Mouse (Mus musculus): ENCODE measurements around the gene Wbp2.
"Not testable (repeated sequence)": the region's sequence is repeated elsewhere in the genome, so short reads cannot be mapped to it uniquely, and the experiment has no call there.

Gene Wbp2

GRCm38 (mm10) chr11:116086258-116087193 lies at the start of gene Wbp2:
Gene Wbp2 (minus strand): TSS chr11:116086995.
- peak; percentile 97 to 98 for DNase-seq (ENCODE audit: low spot score in 2 of 2)

- no peak for DNase-seq (ENCODE audit: low spot score in 2 of 2)
Measured at GRCm38 (mm10) chr11:116134171-116134570, 47.4 kb upstream of the Wbp2 start.

- no peak for DNase-seq (ENCODE audit: low spot score in 2 of 2)
Measured at GRCm38 (mm10) chr11:116133497-116133896, 46.7 kb upstream of the Wbp2 start.

DNA sequence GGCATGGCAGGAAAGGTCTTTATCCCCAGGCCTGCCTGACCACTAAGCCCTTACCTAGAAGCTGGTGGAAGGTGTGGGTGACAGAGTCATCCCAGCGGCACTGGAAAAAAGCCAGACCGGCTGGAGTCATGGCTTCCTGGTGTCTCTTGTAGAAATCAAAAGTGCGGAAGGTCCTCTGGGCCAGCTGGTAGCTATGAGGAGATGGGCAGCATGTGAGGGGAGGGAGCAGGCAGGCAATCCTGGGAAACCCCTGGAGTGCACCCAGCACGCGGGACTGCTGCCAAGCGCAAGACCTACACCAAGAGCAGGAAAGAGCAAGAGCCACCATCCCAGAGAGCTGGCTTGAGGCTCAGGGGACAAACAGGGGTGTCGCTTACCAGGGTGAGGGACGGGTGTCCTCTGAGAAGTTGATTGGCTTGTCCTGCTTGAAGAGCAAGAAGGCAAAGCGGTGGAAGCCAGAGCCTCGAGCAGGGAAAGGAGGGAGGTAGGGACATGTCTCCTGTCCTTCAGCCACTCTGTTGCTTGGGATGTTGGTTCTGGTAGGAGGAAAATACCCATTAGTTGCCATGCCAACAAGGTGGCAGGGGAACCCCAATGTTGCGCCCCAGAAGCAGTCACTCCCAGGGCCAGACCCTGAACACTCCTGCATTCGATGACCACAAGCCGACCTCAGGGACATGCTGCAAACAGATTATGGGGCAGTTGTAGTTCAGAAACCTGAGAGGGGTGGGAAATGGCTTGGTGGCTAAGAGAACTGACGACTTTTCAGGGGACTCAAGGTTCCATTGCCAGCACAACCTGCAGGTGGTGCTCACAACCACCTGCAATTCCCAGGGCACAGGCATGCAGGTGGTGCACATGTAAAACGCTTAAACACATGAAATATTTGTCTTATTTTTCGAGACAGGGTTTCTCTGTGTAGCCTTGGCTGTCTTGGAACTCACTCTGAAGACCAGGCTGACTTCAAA lies 45.9 kb upstream of the Wbp2 start:
- no peak for DNase-seq (ENCODE audit: low spot score in 2 of 2)

DNA sequence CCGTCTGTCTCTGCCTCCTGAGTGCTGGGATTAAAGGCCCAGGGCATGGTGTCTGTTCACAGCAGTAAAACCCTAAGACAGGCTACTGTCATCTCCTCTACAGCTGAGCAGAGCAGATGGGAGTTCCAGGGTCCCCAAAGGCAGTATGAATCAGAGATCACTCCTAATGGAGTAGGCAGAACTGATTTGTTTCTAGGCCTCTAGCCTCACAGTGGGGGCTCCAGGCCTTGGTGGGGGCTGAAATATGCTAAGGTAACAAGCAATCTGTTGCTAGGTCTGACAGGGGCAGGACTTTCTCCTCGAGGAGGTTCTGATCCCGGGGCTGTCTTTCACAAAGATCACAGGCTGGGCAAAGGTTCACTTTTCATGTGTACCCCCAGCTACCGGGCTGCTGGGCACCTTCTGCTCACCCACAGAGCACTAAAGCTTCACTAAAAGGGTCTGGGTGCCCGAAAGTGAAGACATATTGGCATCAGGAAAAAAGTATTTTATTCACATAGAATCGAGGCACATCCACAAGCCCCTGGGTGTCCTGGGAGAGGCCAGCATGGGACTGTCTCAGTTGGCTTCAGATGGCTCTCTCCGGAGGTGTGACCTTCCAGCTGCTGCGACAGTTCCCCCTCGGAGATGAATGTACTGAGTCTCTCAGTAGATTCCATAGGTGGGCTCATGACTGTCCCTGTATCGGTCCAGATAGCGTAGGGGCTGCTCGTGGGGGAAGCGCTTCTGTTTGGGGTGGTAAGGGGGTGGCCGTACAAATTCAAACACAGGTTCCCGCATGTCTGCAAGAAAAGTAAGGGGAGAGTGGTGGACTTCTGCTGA lies 44.8 kb upstream of the Wbp2 start:
- DNase-seq (ENCODE audit: low spot score in 2 of 2) = no peak

DNA sequence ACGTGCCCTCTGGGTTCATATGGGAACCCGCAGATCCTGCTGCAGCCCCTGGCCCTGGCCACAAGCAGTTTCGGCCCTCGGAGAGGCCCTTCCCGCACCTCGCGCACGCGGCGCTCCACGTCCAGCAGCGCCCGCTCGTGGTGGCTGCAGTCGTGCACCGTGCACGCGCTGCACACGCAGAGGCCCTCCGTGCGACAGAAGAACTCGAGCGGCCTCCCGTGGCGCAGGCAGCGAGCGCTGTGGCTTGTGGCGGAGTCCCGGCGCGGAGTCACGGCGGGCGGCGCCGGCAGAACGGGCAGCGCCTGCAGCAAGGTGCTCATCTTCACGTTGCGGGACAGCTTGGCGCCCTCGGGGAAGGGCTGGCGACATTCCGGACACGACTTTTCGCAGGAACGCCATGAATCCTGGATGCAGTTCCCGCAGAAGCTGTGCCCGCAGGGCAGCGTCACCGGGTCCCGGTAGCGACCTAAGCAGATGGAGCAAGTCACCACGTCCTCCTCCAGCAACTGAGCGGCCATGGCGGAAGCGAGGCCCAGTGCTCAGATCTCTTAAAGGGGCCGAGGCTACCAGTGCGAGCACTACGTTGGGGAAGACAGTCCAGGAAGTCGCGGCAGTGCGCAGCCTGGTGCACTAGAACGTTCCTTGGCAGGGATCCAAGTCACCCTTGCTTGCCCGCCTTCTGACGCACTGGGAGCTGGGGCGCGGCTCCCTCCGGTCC lies 43.9 kb upstream of the Wbp2 start, which contains the start of gene Trim65:
Gene Trim65 (minus strand): TSS at position 641 of the 718 bp plus-strand sequence.
- peak; percentile 85 to 88 for DNase-seq (ENCODE audit: low spot score in 2 of 2)

GRCm38 (mm10) chr11:116129993-116130487 lies 43.2 kb upstream of the Wbp2 start:
- no peak for DNase-seq (ENCODE audit: low spot score in 2 of 2)

DNA sequence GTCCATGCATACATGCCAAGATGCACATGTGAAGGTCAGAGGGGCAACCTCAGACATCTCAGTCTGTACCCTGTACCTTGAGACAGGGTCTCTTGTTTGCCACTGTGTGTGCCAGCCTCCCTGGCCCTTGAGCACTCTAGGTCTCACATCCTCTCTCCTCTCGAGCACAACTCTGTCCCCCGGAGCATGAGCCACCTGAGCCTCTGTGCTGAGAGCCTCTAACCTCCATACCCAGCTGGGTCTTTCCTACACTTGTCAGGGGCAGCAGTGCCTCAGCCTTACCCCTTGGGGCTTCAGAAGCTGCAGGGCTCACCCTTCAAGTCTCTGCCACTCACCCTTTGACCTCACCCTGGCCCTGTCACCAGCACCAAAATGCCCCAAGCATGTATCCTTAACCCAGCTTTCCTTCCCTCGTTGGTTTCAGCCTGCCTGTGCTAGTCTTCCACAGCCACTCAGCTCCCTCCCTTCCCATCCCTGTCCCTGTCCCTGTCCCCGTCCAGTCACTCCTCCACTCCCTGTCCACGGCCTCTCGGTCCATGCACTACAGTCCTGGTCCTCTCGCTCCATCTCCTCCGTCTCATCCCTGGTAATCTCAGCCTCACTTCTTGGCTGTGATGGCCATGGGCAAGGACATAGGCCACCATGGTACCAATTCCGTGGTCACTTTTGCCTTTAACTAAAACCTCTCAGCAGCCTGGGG lies 42.4 kb upstream of the Wbp2 start:
- DNase-seq (ENCODE audit: low spot score in 2 of 2) = no peak

DNA sequence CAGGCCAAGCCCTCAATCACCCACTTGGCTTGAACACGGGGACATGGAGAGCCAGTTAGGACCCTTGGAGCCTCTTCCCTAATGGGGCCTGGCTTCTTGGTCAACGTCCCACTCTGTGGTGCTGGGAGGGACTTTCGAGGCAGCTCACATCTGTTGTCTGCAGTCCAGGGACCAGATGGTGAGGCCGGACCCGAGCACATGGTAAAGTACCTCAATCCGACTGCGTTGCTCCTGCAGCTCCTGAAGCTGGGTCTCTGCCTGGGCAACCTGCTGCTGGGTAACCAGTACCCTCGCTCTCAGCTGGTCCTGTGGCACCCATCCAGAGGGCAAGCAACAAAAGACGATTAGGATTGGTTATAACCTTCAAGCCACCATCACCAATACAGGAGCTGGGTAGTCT lies 41.2 kb upstream of the Wbp2 start:
- no peak for DNase-seq (ENCODE audit: low spot score in 2 of 2)

DNA sequence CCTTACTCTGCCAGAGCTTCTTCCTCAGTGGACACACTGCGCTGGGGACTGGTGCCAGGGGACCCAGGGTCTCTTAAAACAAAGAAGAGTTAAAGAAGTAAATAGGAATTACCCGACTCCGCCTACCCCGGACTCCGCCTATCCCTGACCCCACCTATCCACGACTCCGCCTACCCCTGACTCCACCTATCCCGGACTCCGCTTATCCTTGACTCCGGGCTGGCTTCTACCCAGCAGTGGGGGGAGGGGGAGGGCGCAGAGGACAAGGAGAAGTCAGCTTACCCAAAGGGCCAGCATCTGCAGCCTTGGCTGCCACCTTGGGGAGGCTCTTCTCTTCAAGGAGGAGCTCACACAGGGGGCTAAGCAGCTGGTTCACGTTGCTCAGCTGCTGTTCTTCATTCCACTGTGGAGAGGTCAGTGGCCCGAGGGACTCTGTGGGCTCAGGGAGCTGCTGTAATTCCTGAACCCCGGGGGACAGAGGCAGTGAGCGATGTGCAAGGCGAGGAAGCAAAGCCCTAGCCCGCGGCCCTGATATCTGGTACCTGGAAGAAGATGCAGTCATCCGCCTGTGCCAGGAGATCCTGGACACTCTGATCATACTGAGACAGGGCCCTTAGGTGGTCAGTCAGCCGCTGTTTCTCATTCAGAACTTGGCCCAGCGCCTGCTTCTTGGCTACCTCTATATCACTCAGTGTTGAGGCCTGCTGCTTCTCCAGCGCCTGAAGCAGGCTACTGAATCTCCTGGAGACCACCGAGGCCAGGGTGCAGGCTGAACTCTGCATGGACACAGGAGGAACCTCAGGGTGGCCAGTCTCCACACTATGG lies 40.6 kb upstream of the Wbp2 start, which contains the start of gene Trim47:
Gene Trim47 (minus strand): TSS at position 55 of the 825 bp plus-strand sequence.
- no peak for DNase-seq (ENCODE audit: low spot score in 2 of 2)

GRCm38 (mm10) chr11:116126261-116126660 lies 39.5 kb upstream of the Wbp2 start:
- no peak for DNase-seq (ENCODE audit: low spot score in 2 of 2)

DNA sequence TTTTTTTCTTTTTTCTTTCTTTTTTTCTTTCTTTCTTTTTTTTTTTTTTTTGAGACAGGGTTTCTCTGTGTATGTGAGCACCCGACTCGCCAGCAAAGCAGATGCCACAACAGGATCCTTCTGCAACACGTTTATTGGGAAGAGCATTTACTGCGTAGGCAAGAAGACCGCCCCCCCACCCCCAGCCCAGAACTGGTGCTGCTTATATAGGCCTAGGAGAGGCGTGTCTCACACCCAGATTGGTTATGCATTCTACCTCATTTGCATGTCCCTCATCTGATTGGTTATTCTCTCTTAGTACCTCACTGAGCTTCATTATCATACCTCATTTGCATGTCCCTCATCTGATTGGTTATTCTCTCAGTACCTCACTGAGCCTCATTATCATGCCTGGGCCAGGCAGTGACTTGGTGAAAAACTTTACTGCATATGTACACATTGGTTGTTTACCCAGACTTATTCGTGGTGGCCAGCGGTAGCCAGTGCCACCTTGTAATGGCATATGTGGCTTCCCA lies 35.0 kb upstream of the Wbp2 start:
- DNase-seq (ENCODE audit: low spot score in 2 of 2) = not testable (repeated sequence)

DNA sequence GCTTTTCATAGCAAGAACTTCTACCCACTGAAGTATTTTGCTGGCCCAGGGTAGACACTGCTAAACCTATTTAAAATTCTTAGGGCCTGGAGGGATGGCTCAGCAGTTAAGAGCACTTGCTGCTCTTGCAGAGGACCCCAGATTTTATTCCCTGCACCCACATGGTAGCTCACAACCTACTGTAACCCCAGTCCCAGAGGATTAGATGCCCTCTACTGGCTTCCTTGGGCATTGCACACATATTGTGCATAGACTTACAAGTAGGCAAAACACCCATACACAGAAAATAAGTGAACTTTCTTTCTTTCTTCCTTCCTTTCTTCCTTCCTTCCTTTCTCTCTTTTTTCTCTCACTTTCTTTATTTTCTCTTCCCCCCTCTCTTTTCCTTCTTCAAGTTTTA lies 31.0 kb upstream of the Wbp2 start:
- no peak for DNase-seq (ENCODE audit: low spot score in 2 of 2)

- no peak for DNase-seq (ENCODE audit: low spot score in 2 of 2)
Measured at GRCm38 (mm10) chr11:116117241-116117640, 30.4 kb upstream of the Wbp2 start.

GRCm38 (mm10) chr11:116111611-116112203 lies 24.9 kb upstream of the Wbp2 start:
- DNase-seq (ENCODE audit: low spot score in 2 of 2) = no peak

- no peak for DNase-seq (ENCODE audit: low spot score in 2 of 2)
Measured at GRCm38 (mm10) chr11:116111067-116111466, 24.3 kb upstream of the Wbp2 start.

DNA sequence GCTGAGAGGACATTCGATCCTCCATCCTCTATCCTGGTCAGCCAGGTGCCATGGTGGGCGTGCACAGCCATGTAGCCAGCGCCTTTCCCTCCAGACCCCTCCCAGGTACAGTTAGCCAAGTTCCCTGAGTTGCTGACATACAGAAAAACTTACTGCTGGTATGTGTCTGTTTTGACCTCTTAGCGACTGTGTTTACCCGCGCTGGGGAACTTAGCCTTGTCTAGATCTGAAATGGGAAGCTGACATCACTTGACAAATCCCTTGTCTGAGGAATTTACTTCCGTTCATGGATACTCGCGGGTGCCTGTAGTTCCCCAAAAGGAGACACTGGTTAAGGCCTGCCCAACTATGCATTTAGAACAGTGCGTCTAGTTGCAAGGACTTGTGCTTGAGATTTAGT lies 23.7 kb upstream of the Wbp2 start:
- no peak for DNase-seq (ENCODE audit: low spot score in 2 of 2)

DNA sequence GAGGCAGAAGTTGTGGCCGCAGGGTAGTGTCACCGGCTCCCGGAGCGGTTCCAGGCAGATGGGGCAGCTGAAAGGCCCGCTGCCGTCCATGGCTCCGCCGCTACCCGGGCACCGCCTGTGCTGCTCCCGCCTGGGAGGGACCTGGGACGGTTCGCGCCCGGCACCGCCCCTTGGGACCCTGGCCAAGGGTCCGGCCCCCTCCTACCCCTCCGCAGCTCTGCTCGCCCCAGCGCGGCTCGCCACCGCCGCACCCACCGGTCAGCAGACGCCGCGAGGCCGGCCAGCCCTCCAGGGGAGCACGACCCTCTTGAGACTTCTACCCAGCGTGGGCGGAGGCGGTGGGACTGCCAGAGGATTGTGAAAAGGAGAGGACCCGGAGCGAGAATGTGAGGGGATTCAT lies 23.3 kb upstream of the Wbp2 start:
- DNase-seq (ENCODE audit: low spot score in 2 of 2) = no peak

Data from natural killer cell, adult 2 months (primary cell).